Mouse (Mus musculus) thymus, adult 2 months (tissue): ENCODE data around the gene Rpa3.

ENCODE experiments used
- CTCF ChIP-seq: fragments of 200-500 bp; IDR thresholded peaks from 2 replicates; pipeline ENCODE4 v1.5.1; 2012; ENCODE audit warnings: mild to moderate bottlenecking, control low read depth, low read length, moderate library complexity, borderline replicate concordance; ENCODE audit not compliant: control insufficient read depth, poor library complexity, insufficient read depth; ENCODE audit errors: extremely low read depth
- POLR2A ChIP-seq: fragments of 200-500 bp; IDR thresholded peaks from 2 replicates; pipeline ENCODE4 v1.6.1; 2012; ENCODE audit warnings: mild to moderate bottlenecking, low read length, control low read depth, moderate library complexity; ENCODE audit not compliant: control insufficient read depth, poor library complexity, insufficient read depth; ENCODE audit errors: extremely low read depth

DNA sequence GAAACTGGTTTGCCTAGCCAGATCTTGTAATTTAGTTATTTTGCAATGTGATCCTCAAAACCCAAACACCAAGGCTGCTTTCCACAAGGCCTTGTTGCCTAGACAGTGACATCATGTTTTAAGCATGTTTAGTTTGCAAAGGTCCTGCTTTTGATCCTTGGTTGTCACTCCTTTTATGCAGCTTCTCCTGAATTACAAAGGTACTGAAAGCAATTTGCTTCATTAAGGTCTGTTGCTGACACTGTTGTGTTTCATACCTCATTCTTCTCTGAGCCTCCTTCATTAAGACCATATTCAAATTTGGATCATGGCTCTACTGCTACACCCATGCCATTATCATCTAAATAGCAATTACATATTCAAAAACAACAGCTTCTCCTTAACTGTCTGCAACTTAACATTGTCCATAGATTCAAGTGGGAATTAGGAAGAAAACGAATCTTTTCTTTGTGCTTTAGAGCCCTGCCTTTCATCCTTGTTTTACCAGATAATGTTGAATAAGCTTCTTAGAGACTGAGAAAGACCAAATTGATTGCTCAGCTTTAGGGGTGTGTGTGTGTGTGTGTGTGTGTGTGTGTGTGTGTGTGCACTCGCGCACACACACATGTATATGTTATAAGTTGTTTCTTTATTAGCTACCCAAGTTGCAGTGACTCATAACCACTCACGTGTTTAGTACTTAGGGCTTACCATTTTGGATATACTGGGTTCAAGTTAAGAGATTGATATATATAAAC lies 35.2 kb upstream of the Rpa3 start:
- TF ChIP-seq POLR2A (no peak), CTCF (no peak)
